Mouse (Mus musculus) cerebellum, adult 2 months (tissue): ENCODE measurements around the gene Bud13.

Experiments used
- CTCF ChIP-seq: fragments of 200-500 bp; IDR thresholded peaks from 2 replicates; pipeline ENCODE4 v1.5.1; 2011; ENCODE audit warnings: low read depth, mild to moderate bottlenecking, control low read depth, low read length, moderate library complexity, borderline replicate concordance; ENCODE audit not compliant: insufficient read depth
- POLR2A ChIP-seq: fragments of 200-500 bp; IDR thresholded peaks from 2 replicates; pipeline ENCODE4 v1.6.1; 2011; ENCODE audit warnings: low read length, control low read depth, borderline replicate concordance; ENCODE audit not compliant: insufficient read depth

DNA sequence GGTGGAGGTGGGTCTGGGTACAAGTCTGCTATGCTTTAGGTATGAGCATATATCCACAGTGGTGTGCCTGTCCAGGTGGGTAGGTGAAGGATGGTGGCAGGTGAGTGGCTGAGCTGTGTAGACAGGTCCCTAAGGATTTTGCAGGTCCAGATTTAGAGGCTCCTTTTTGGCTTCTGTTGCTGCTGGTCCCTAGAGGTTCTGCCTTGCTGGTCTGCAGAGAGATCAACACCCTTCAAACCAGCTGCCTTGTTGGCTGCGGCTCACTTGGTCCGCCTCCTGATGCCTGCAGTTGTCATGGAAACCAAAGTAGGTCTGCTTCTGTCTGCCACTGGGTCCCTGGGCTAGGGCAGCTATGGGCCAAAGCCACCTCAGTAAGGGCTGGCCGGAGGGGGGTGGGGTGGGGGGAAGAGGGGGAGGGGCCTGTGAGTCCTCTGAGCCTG lies 55.1 kb downstream of the Bud13 start:
- TF ChIP-seq CTCF = no peak
- no peak for TF ChIP-seq POLR2A
